In genomic region chr12:110224250-110224649, GRCm38 (mm10) we compare ENCODE assay signal across 12 mouse cellular contexts. TPM values are rescaled to one million over a fixed set of nuclear protein-coding genes. Genes with fewer than 3 reads are reported as not detected.
DNase-seq lines count a peak whose midpoint lies in the region.
"Had no signal": no experiment of that assay in that cellular context is flagged by ENCODE, and none has a peak within 500 bp of the region (broad histone marks: within the 10 kb centered on the region; RNA-seq: fewer than 3 reads in every experiment).

No protein-coding gene starts in this region.

- DNase-seq in gastrocnemius, adult 18-20 months (ENCODE audit: low spot score) = peak; percentile 41
- DNase-seq in gastrocnemius, postnatal 10 days = no peak
- peak; percentile 63 for DNase-seq in kidney, adult 8-10 months
- DNase-seq in kidney, postnatal 14 days = no peak
- peak; percentile 75 for DNase-seq in adrenal gland, postnatal 10 days
- peak; percentile 64 to 68 for DNase-seq in adrenal gland, postnatal 36 days
- no peak for DNase-seq in lung, postnatal 4 days
- DNase-seq: cerebellum, adult 18-20 months; thymus, postnatal 25 days had no signal

RNA-seq across cellular contexts. Expression of gene Dio3, which starts 54.6 kb away (rescaled TPM):
- total RNA-seq in gastrocnemius, adult 18-20 months (2021) = under 1 TPM; 0.14 to 0.32 TPM
- total RNA-seq in gastrocnemius, postnatal 10 days (2021) = under 1 TPM in 1 of 2 experiments, not detected in 1; 0.29 TPM
- 1 to 10 TPM; 1.5 to 1.7 TPM for total RNA-seq in adrenal gland, postnatal 10 days (2021)
- total RNA-seq in adrenal gland, postnatal 36 days (2021) = 1 to 10 TPM in 1 of 2 experiments, under 1 TPM in 1; 0.82 to 1.6 TPM
- total RNA-seq: common myeloid progenitor, adult 5-6 weeks; granulocyte monocyte progenitor cell, adult 5-6 weeks; megakaryocyte progenitor cell, adult 5-6 weeks had no signal

Comparison
In these comparisons a context has a peak if more than half of its experiments do, and no peak if none do; other contexts are left out.
1. DNase-seq: peak in gastrocnemius, adult 18-20 months (single experiment), kidney, adult 8-10 months (2 of 2), adrenal gland, postnatal 10 days (single experiment) and adrenal gland, postnatal 36 days (2 of 2); none in gastrocnemius, postnatal 10 days (single experiment), kidney, postnatal 14 days (single experiment) and lung, postnatal 4 days (0 of 2).